Mouse (Mus musculus): ENCODE measurements around the gene Ptprn. TPM values are rescaled to one million over a fixed set of nuclear protein-coding genes. Genes with fewer than 3 reads are reported as not detected.
A peak's percentile ranks its signal among the peaks of the same experiment; 100 is the strongest.

Gene Ptprn
- total RNA-seq (2021) = 41.6 and 54.3 TPM in 2 replicates
- long read RNA-seq, transcript Ptprn-201 (23 exons, 3,554 nt) = major isoform, 7 of 49 reads
- long read RNA-seq, partial matches to known transcripts = 40 of 49 reads
- long read RNA-seq, other reads (novel, unspliced or antisense) = 2 of 49 reads

DNA sequence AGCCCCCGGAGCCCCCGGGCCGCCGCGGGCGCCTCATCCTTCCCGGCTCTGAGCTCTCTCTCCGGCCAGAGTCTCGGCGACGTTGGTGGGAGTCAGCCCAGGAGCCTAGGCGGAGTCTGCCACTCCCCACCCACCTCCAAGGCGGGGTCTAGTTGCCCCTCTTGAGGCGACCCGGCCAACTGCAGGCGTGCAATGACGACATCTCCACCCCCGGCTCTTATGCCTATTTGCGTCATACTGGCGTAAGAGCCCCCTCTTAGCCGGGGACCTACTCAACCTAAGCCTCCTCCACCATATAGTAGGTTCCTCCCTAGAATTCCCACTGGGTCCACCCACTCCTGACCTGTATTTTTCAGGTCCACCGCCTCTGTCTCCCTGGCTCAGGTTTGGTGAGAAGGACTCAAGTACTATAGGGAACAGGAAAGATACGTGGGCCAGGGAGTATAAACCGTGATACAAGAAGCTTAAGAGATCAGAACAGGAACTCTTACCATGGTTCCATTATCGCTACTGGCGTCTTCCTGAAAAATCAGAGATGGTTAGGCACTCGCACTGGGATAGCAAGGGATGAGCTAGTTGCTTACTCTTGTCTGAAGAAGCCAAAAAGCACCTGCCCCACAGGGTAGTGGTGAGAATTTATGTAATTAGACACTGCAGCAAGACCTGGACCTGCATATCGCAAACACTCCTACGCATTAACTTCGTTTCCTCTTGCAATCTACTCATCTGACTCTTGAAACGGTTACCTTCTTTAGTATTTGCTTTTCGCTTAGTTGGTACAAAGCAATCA, at the start of gene Ptprn:
TSS of gene Ptprn (minus strand) at position 412 of the 790 bp plus-strand sequence.
- DNase-seq = no peak

DNA sequence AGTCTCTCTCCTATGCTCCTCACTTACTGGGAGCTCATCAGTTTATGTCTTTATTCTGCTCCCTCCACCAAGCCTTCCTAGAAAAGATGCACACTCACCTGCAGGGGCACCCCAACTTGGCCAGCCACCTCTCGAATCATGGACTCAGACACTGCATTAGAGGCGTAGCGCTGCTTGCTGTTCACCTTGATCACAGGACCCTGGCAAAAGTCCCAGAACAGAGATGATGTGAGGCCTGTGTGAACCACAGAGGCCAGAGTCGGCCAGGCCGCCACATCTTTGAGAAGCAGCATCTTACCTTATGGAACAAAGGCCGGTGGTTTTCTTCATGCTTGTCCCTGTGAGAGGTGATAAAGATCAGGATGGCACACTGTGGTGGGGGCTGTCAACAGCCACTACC, 47.4 kb upstream of the Ptprn start:
- DNase-seq = no peak

DNA sequence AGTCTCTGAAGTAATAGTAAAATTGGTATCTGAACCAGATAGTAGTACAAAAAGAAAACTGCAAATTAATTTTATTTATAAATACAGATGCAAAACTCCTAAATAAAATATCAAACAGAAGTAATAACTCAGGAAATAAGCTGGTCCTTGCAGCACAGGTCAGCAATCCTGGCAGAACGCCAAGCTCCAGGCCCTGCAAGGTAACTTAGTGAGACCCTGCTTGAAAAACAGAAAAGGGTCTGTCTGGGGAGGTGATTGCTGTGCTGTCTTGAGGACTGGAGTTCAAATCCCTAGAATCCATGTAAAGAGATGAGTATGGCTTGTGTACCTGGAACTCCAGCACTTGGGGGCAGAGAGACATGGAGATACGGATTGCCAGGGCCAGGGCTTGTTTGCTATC, 40.4 kb upstream of the Ptprn start:
- no peak for DNase-seq

DNA sequence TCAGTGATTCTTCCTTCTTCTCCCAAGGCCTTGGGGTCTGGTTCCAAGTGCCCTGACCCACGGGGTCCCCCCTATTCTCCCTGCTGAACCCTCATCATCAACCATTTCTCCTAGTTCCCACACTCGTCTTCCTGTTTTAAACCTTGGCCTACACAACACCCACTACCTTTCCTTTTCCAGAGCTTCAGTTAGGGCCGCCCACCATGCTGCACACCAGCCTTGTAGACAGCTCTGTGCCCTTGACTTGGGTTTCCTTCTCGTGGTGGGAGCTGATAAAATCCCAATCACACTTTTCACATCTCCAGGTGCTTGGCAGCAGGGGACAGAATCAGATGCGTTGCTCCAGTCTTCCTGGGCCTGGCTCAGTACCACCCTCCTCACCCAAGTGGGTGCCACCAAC, 30.0 kb upstream of the Ptprn start:
- DNase-seq = no peak

DNA sequence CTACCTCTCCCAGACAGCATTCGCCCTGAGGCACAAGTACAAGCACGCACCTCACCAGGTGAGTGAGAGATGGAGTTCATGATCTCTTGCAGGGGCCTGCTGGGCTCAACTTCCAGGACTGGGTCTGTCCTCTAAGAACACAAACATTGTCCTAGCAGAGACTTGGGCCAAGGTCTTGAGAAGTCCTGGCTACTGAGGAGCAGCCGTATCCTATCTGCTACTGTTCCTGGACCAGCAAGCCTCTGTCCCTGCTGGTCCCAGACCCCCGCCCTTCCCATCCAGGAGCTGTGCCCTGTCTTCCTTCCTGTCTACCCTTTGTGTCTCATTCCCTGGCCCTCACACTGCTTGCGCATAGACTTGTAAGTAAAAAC, 29.0 kb upstream of the Ptprn start:
- DNase-seq = no peak

DNA sequence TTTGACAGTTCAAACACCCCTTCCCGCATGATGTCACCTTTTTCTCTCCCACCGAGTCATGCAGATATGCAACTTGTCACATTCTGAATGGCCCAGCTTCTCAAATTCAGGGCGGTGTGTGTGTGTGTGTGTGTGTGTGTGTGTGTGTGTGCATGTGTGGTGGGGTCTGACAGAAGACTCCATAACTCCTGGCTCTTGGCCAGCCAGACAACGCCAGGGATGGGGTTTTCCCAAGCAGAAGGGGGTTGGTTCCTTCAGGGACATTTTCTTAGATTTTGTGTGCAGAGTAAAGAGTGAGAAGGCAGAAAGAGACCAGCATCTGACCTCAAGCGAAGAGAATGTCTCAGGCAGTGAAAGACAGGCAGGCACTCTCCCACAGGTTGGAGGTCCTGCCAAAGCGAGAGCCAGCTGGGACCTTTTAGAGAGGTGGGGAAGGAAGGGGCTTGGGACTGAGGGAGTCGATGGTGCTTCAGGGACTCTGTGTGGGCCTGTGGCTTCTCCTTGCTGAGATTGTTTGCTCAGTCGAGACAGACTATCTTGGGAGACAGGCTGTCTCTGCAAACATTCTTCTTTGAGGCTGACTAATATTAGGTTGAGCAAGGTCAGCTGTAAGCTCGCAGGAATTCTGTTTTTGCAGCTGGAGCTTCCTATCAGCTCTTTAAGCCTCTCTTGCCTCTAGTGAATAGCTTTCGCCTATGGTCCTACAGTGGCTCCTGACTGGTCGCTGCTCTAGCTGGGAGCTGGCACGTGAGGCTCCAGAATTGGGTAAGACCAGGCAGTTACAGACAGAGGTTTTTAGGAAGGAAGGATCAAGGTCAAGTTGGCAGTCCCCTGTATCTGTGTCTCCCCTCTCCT, 28.4 kb upstream of the Ptprn start:
- DNase-seq = no peak

DNA sequence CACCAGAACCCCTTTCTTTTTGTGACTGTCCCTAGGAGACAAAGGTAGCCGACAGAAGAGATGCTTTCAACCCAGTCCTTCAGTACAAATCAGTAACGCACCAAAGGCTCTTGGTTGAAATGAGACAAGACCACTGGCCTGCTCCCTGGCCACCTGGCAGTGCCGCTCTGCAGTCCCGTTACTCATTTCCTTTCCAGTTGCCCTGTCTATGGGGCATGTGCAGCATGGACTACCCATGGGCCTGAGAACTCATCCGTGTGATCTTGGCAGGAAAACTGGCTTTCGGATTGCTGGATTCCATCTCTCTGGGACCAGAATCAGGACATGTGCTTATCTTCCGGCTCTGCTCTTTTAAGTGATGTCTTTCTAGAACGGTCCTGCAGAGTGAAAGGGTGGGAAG, 27.0 kb upstream of the Ptprn start:
- no peak for DNase-seq

DNA sequence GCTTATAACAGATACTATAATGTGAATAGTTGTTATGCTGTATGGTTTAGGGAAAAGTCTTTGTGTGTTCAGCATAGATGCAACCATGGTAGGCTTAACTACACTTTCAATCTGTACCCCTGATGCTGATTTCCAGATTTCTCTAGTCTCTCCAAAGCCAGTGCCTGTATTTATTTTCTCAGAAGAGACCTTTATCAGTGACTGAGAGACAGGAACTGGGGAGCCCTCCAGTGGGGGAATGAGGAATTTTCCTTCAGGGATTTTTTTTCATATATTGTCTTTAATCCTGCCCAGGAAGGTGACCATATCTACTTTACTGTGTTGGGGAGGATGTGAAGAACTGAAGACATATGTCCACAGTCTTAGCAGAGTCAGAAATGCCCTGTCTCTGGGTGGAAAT, 26.3 kb upstream of the Ptprn start:
- no peak for DNase-seq

DNA sequence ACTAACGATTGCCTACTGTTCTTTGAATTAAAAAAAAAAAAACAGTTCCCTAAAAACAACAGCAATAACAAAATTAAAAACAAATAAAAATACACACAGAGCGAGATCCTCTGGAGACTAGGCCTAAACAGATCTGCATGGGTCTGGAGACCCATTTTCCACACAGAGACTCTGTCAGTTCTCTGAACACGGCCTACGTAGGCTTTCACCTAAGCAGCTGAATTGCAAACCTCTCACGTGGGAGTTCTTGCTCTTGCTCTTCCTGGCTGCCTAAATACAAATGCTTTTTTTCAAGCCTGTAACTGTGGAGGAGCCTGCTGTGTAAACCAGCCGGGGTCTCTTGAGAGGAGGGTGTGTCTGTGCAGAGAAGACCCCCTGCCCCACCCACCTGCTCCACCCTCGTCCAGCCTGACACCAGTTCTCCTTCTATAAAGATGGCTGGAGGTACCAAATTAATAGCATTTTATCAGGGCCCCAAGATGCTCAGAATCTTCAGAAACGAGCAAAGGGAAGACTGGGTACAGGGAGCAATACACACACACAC, 25.7 kb upstream of the Ptprn start:
- DNase-seq = no peak

DNA sequence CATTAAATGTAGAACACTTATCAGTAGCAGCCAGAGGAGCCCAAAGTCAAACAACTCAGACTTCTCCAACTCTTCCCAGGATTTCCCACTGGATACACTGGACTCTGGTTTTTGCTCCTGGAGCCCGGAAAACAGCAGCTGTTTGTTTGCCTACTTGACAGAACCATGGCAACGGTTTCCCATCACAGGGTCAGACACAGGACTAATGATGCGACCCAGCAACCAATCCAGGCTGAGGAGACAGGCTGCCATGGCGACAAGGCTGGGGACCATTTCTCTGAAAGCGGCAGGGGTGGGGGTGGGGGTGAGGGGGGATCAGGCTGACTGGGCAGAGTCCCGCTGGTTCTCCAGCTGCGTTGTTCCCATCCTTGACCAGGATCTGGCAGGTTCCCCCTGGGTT, 25.1 kb upstream of the Ptprn start:
- no peak for DNase-seq

DNA sequence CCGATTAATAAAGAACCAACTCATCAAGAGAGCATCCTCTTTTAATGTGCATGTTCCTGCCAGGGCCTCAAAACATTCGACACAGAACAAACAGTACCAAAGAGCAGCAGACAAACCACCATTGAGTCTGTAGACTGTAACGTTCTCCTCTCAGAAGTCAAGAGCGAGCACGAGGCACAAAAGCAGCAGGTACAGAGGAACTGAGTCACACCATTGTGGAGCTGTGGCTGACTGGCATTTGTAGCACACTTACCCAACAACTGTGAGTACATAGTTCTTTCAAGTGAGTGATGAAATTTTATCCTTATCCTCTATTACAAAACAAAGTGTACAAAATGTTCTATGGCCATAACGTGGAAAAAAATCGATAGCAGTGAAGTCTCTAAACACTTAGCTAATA, 20.6 kb upstream of the Ptprn start:
- no peak for DNase-seq

DNA sequence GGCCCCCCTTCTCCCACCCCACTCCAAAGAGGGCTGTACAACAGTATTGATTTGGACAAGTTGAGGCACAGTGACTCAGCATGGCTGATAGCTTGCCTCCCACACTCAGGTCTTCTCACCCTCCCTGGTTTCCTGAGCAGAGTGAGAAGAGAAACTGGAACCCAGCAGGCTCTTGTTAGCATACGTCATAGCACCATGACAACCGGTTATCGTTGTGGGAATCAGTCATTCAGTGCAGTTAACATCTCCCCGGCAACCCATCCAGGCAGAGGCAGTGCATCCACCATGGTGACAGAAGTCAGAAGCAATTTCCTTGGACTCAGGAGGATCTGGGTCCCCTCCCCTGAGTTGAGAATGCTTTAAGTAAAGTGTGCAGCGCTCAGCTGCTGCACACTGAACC, 18.7 kb upstream of the Ptprn start:
- no peak for DNase-seq

DNA sequence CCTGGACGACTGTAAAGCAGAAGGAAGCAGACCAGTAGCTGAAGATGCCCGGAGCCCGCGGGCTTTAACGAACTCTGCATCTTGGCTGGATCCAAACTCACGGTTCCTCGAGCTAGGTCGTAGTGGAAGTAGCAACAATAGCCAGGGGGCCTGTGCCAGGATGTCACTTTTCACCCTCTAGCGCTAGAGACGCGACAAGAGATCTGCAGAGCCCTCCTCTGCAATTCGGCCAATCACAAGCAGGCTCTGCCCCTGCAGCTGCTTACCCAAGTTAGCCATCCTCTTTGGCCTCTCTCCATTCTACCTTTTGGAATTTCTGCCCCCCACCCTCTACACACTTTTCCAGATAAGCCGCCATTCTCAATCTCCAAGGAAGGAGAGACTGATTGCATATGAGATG, 13.9 kb upstream of the Ptprn start, which contains the start of gene Resp18:
TSS of gene Resp18 (minus strand) at position 188 of the 400 bp plus-strand sequence.
- DNase-seq = no peak

DNA sequence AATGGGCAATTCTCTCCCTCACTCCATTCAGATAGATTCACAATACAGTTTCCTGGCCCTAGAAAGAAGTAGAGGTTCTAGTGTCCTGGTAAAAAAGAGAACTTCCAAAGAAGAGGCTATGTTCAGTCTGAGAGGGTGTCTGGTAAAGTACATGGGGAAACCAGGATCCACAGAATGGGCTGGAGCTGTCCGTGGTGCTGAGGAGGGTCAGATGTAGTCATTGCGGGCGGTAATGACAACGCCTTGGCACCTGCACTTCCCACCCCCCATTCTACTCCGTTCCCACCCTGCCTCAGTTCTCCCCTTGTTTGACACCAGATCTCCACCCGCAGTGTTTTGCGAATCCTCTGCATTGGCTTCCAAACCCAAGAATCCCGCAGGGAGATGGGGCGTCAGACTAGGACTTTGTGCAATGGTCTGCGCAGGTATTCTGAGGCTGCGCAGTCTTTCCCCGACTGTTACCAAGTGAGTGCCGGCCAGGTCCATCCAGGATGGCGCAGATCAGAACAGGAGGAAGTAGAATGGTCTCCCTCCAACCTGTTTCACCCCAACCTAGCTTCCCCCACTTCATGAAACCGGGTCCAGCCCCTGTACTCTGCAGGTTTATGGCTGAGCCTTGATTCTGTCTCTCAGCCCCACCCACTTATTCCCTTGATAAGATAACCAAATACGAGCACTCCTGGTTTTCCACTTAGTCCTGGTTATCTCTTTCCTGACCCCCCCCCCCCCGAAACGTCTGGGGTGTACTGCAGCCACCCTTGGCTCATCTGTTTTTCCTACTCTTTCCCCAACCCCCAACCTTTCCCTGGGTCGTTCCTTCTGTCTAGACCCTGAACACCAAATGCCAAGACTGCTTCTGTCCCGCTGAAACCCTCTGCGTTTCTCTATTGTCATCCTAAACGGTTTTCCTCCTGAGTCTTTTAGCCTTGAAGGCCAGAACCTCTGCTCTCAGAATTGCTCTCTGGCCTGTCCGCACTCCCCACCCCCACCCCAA, 13.2 kb upstream of the Ptprn start:
- peak; percentile 71 for DNase-seq

DNA sequence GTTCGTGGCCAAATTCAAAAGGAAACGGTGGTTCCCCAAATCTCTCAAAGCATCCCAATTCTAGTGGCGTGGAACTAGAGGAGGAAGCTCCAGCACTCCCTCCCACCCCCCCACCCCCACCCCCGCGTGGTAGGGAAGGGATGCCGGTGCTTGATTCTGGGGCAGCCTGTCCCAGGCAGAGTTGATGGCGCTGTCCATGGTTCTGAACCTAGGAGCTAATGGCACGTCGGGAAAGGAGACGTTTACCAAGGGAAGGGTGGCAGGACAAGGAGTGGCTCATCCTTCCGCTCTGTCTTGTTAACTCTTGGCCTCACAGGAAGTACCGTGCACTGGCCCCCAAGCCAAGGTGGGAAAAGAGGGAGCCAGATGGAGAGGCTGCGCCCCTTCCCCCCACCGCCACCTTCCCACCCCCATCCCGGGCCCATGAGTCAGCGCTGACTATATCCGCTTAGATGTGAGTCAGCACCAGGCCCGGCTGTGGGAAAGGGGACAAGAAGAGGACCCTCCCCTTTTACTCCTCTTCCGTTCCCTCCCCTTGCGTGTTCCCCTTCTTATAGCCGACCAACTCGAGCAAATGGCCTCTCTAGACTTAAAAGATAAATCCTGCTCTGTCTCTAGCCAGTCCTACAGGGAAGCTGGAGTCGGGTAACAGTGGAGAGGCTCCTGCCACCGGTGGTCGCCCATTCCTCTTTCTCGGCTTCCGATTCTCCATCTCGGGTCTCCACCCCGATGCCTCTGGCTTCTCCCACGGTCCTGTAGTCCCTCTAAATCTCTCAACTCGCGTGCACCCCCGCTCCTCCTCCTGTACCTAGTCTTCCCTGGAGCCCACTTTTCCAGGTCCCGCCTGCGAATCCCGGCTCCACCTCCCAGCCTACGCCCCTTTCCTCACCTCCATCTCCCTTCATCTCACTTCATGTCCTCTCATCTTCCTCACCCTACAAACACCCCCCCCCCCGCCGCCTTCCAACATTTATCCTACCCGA, 1.0 kb downstream of the Ptprn start:
- peak; percentile 79 for DNase-seq

DNA sequence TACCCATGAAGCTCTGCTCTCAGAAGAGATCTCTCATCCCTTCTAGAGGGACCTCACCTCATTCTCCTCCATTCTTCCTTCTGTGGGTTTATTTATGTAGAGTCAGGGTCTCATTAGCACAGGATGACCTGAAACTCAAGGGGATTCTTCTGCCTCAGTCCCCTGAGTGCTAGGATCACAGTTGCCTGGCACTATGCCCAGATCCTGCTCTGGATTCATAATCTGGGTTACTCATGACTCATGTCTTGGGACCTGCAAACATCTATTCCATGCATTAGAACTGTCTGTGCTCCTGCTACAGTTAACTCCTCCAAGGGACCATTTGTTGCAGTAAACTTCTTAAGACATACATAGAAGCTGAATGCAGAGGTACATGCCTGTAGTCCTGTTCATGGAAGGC, 3.0 kb downstream of the Ptprn start:
- no peak for DNase-seq

DNA sequence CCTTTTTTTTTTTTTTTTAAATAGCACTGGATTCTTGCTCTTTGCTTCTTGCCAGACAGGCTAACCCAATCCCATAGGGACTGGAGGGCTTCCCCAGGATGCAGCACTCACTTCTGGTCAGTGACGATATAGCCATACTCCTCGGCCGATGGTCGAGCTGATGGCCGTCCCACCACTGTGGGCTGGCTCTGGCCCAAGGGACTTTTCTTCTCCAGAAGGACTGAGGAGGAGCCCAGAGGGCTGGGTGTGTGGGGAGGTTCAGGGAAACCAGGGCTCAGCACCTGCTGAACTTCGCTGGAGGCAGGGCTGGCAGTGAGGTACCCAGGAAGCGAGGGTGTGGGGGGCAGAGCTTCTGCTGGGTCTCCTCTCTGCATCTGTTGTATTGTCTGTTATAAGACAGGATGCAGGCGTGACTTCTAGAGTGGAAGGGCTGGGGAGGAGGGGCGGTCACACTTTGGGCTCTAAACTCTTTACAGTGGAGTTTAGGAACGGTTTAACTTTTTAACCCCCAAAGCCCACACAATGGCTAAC, 8.7 kb downstream of the Ptprn start:
- DNase-seq = no peak

DNA sequence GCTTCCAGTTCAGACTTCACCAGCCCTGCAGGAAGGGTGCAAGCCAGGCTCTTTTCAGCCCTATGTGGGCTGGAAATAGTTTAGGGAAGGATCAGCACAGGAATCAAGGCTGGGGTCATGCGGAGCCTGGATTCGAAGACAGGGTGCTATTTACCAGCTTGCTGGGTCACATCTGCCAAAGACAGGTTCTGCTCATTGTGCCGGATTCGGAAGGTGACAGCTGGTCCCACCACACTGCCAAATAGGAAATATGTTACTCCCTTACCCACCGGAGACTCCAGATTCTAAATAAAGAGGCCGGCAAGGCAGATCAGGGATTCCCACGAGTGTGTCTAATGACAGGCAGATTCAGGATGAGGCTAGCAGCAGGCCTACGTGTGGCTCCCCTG, 9.7 kb downstream of the Ptprn start:
- DNase-seq = no peak

DNA sequence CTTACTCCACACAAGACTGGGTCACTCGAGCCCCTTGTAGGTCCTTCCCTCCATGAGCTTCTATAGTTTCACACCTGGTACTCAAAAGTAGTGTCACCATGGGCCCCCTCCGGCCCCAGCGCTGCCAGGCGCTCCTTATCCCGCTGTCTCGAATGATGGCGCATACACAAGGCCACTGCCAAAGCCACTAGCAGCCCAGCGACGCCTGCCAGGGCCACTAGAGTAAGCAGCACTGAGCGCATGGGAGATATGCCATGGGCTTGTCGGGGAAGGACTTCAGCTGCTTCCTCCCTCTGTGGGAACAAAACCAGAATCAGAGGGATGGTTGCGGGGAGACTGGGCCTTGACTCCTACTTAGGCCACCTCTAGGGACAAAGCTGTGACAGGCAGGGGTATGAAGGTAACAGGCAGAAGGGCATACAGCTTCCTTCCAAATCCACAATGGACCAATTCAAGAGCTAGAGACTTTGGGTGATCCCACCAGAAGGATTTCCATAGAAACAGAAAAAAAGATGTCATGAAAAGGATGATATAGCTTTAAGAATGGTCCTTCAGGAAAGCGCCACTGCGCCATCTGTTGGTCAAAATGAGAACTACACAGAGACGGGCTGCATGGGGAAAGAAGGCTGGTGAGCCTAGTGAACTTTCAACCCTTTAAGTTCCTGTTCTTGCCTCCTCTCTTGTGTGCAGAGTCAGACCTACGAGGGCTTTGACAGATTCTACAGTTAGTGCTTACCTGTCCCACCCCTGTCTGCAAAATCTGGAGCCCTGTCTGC, 10.3 kb downstream of the Ptprn start:
- peak; percentile 79 for DNase-seq
